Mouse (Mus musculus): ENCODE results near the gene Ndufaf8. TPM values are rescaled to one million over a fixed set of nuclear protein-coding genes. Genes with fewer than 3 reads are reported as not detected.

Gene Ndufaf8
- total RNA-seq (2021), result 10 to 100 TPM; 45.7 to 48.1 TPM
- long read RNA-seq, experiment 1, transcript Ndufaf8-201 (3 exons, 781 nt), result major isoform, 36 of 46 reads
- long read RNA-seq, experiment 1, partial matches to known transcripts, result 7 of 46 reads
- long read RNA-seq, experiment 1, other reads (novel, unspliced or antisense), result 0 of 46 reads
- long read RNA-seq, experiment 2, transcript Ndufaf8-201 (3 exons, 781 nt), result major isoform, 40 of 52 reads
- long read RNA-seq, experiment 2, partial matches to known transcripts, result 8 of 52 reads
- long read RNA-seq, experiment 2, other reads (novel, unspliced or antisense), result 0 of 52 reads

- DNase-seq (ENCODE audit: low spot score), result peak; percentile 100
Observed at GRCm38 (mm10) chr11:120098588-120099511, at the start of gene Ndufaf8, which contains the start of gene Tepsin. Gene Ndufaf8 (plus strand): TSS chr11:120098928. Gene Tepsin (minus strand): TSS chr11:120098731.

DNA sequence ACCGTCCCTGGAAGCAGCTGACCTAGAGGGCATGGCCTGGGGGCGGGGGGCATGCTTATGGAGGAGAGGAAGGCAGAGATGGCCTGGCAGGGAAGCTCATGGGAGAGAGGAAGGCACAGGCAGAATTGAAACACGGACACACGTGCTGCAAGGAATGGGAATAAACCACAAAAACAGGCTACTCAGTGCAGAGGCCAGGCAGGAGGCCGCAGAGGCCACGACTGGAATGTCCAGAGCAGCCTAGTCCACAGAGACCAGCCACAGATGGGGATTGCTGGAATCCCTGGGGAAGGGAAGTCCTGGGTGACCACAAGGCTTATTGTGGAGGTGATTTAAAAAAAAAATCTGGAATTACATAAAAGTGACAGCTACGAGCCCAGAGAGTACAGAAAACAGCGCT, 49.7 kb upstream of the Ndufaf8 start:
- no peak for DNase-seq (ENCODE audit: low spot score)

GRCm38 (mm10) chr11:120051124-120051811, 47.5 kb upstream of the Ndufaf8 start:
- DNase-seq (ENCODE audit: low spot score), result no peak

DNA sequence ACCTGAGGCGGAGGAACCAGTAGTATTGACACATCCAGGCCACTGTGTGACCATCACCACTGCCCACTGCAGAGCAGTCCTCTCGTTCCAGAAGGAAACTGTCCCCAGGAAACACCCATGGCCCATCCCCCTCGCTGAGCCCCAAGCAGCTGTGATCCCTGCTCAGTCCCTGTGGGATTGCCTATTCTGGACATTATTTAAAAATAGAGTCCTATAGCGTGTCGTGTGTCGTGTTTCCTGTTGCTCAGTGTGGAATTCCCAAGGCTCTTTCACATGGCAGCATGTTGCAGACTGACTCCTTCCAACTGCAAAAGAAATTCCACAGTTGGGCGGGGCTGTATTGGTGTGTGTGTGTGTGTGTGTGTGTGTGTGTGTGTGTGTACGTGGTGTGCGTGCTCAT, 46.5 kb upstream of the Ndufaf8 start:
- peak; percentile 31 for DNase-seq (ENCODE audit: low spot score)

- DNase-seq (ENCODE audit: low spot score), result no peak
Observed at GRCm38 (mm10) chr11:120053846-120054245, 44.9 kb upstream of the Ndufaf8 start.

DNA sequence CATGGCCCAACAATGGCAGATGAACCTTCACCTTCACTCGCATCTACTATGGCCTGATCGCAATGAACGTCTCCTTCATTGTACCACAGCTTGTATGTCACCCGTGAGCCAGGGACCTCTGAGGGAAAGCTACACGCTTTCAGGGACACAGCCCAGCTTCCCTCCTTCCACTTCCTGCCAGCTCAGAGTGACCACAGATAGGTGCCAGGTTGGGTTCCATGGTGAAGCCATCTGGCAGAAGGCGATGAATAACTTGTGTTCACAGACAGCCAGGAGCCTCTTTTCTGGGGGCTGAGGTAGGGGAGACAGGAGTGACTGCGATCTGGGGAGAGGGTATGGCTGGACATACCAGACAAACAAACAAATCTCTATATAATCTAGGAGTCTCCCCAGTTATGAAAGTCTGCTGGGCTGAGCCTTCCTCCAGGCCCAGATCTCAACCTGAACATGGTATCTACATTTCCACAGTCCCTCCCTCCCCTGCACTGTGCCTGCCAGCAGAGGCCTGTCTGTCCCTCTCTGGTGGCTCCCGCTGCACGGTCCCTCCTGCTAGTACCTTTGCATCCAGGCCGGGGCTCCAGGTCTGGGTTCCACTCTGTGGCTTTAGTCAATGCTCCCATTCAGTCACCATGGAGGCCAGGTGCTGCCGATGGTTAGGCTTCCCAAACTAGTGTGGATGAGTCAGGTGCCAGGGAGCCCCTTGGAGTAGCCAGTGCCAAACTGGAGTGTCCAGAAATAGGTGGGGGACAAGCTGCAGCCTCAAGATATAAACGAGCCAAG, 42.6 kb upstream of the Ndufaf8 start:
- DNase-seq (ENCODE audit: low spot score), result no peak

DNA sequence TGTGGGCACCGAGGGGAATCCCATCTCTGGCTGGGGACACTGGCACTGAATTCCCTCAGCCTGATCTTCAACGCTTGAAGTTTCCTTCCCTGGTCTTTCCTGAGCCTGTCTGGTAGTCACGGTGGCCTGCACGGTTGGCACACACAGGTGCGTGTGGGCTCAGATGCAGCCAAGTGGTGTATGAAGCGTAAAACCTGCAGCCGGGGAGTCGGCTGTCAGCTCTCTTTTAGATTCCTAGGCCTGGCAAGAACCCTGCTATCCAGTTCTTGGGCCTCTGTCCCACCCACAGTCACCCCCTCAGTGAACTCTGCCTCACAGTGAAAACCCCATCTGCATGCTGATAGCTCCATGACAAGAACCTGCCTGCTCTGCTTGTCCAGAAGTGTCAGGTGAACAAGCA, 38.1 kb upstream of the Ndufaf8 start:
- no peak for DNase-seq (ENCODE audit: low spot score)

DNA sequence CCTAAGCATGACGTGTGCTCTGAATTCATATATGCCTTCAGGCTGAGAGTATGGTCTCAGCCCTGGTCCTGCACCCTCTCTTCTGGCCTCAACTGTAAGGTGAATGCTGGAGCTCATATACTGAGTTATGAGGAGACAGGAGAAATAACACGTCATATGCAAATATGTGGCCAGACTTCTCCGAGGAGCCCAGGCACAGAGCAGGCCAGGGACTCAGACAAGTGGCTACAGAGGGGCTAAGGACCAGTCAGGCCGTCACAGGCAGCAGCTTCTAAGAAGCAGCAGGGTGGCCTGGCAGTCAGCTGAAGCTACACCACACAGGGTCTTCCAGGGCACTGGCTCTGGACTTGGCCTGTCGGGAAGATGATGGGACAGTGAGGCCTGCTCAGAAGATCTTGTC, 35.4 kb upstream of the Ndufaf8 start:
- DNase-seq (ENCODE audit: low spot score), result no peak

- DNase-seq (ENCODE audit: low spot score), result no peak
Observed at GRCm38 (mm10) chr11:120064006-120064667, 34.6 kb upstream of the Ndufaf8 start.

- no peak for DNase-seq (ENCODE audit: low spot score)
Observed at GRCm38 (mm10) chr11:120064668-120065040, 34.1 kb upstream of the Ndufaf8 start.

DNA sequence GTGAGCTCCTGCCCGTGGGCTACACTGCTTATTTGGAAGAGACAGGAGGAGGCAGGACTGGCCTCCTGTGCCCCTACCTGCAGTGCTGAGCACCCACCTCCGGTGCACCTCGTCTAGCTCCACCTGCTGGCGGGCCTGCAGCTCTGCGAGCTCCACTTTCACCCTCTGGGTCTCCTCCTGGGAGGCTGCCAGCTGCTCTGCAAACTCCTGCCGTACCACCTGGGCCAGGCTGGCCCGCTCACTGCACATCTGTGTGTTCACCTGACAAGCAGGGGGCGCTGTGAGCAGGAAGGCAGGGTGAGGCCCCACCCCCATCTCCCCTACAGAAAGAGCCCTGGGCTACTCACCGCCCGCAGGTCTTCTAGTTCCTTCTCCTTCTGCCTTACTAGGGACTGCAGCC, 33.4 kb upstream of the Ndufaf8 start:
- peak; percentile 52 for DNase-seq (ENCODE audit: low spot score)

DNA sequence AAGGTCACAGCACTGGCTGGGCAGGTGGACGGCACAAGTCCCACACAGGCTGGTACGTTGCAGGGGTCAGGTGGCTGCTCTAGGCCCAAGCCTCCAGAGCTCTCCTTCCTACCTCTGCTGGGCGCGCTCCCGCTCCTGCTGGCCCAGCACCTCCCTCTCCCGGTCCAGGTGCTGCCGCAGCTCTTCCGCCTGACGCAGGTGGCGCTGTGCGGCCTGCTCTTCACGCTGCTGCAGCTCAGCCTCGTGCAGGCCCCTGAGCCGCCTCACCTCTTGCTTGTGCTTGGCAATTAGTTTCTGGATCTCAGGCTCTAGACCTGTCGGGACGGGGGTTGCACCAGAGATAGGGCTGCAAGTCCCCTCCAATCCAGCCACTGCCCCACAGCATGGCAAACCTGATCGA, 30.9 kb upstream of the Ndufaf8 start:
- DNase-seq (ENCODE audit: low spot score), result no peak

- no peak for DNase-seq (ENCODE audit: low spot score)
Observed at GRCm38 (mm10) chr11:120069261-120069660, 29.5 kb upstream of the Ndufaf8 start.

DNA sequence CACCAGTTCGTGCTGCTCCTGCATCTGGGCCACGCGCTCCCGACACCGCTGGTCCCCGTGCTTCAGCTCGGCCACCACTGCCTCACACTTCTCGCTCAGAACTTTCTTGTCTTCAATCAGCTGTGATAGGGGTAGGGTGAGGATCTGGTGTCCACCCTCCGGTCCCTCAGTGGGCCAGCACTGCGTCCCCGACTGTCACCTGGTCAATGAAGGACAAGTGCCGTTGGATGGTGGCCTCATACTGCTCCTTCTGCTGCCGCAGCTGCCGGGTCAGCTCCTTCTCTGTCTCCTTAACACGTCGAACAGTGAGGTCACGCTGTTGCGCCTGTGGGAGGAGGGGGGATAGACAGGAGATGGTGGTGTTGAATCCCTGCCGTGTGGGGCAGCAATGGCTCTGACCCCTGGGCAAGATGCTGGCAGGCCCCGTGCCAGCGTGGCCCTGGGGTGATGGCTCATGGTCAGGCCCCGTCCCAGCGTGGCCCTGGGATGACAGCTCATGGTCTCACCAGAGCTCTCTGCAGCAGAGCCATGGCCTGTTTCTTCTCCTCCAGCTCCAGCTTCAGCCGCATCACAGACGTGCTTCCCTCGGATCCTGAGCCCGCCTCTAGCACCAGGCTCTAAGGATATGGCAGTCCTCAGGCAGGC, 28.3 kb upstream of the Ndufaf8 start:
- DNase-seq (ENCODE audit: low spot score), result no peak

- DNase-seq (ENCODE audit: low spot score), result no peak
Observed at GRCm38 (mm10) chr11:120071065-120071464, 27.7 kb upstream of the Ndufaf8 start.

DNA sequence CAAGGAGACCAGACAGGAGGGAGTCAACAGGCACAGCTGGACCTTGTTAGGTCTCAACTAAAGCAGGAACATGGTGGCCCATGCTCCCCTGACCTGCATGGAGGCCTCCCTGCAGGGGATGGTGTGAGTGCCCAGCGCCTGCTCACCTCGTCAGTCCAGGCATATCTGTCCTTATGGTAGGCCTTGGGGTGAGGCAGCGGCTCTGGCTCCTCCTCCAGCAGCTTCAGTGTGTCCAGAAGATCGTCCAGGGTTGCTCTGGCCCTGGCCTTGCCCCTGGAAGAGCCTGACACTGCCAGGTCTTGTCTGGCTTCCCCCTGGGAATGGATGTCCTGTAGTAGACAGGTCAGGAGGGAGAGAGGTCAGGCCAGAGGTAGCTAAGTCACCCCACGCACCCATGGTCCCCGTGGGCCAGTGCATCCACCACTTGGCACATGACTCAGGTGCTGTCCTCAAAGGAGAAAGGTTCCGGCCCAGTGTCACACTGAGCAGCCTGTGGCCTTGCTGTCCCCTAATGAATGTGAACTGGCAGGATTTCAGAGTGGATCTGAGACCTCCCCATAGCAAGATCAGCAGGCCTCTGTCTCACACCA, 26.9 kb upstream of the Ndufaf8 start:
- no peak for DNase-seq (ENCODE audit: low spot score)

GRCm38 (mm10) chr11:120072986-120073647, 25.6 kb upstream of the Ndufaf8 start:
- DNase-seq (ENCODE audit: low spot score), result no peak

GRCm38 (mm10) chr11:120076191-120076590, 22.5 kb upstream of the Ndufaf8 start:
- DNase-seq (ENCODE audit: low spot score), result no peak

DNA sequence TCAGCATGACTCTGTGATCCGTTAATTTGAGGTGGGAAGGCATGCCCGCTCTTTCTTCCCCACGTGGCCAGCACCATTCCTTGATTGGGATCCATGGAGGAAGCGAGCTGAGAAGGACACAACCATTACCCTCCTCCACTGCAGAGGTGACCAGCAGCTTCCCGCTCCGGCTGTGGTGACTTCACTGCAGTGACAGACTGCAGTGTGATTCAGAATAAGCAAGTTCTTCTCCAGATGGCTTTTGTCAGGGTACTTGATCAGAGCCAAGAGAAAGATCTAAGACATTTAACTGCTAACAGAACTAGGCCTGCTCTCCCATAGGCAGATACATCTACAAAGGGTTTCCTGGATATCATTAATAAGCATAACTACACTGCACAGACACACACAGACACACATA, 18.4 kb upstream of the Ndufaf8 start:
- no peak for DNase-seq (ENCODE audit: low spot score)

Data from gastrocnemius, adult 18-20 months (tissue).